ENCODE assay signal across 13 mouse cellular contexts in the genomic region with DNA sequence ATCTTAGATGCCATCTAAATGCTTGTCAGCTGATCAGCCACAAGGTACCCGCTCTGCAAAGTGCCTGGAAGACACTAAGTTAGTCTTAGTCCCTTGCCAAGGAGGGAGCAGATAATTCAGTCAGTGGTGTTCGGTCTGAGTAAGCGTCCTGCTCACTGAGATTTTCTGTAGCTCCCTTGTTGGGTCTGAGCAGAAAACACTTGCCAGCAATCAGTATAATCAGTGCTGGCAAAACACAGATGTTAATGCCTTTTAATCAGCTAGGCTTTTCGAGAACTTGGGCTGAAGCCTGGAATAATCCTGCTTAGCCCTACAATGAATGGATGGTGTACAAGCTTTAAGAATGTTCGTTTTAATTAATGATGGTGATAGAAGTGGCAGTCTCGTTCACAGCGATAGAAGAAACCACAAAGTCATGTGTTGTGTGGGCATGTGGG.
DNase-seq lines count a peak whose midpoint lies in the region; ATAC-seq lines count a peak whose summit lies in the region.
"Had no signal": no experiment of that assay in that cellular context is flagged by ENCODE, and none has a peak within 500 bp of the region (broad histone marks: within the 10 kb centered on the region; RNA-seq: fewer than 3 reads in every experiment).

No protein-coding gene starts in this region.

- H3K9ac ChIP-seq in heart, embryonic 11.5 days (ENCODE audit: low read depth, low read length): no peak overlapping the region
- H3K9ac ChIP-seq in neural tube, embryonic 13.5 days: no peak overlapping the region

- H3K4me1 ChIP-seq in heart, embryonic 11.5 days (ENCODE audit: control insufficient read depth, insufficient read depth, low read length): peaks cover 9% of the 10 kb centered on the region; the same call in 1 of the 2 replicates
- peaks cover 11% of the 10 kb centered on the region for H3K4me1 ChIP-seq in heart, embryonic 10.5 days
- H3K4me1 ChIP-seq in neural tube, embryonic 13.5 days (replicated peaks): peaks cover 17% of the 10 kb centered on the region

- no peaks in the 10 kb centered on the region for H3K27me3 ChIP-seq in heart, embryonic 11.5 days (ENCODE audit: control insufficient read depth, insufficient read depth, low read length)
- no peaks in the 10 kb centered on the region for H3K27me3 ChIP-seq in heart, embryonic 10.5 days (ENCODE audit: insufficient read depth, poor library complexity, severe bottlenecking)
- H3K27me3 ChIP-seq in neural tube, embryonic 13.5 days: no peaks in the 10 kb centered on the region
- H3K27me3 ChIP-seq: CH12.LX had no signal

- H3K4me2 ChIP-seq in heart, embryonic 11.5 days: peak overlapping the region; percentile 4; the same call in 1 of the 2 replicates
- no peak overlapping the region for H3K4me2 ChIP-seq in neural tube, embryonic 13.5 days

- H3K36me3 ChIP-seq in heart, embryonic 11.5 days (ENCODE audit: control insufficient read depth, insufficient read depth, low read length): no peaks in the 10 kb centered on the region
- H3K36me3 ChIP-seq in heart, embryonic 10.5 days: no peaks in the 10 kb centered on the region
- H3K36me3 ChIP-seq in neural tube, embryonic 13.5 days: no peaks in the 10 kb centered on the region

- no peak overlapping the region for H3K4me3 ChIP-seq in heart, embryonic 11.5 days (ENCODE audit: low read depth, low read length)
- no peak overlapping the region for H3K4me3 ChIP-seq in heart, embryonic 10.5 days
- H3K4me3 ChIP-seq in neural tube, embryonic 13.5 days: no peak overlapping the region

- 24% methylated on average over 7 of the region's 7 CpGs for WGBS in heart, embryonic 11.5 days (ENCODE audit: insufficient replicate concordance)
- 25% methylated on average over 7 of the region's 7 CpGs for WGBS in heart, embryonic 10.5 days
- 35% methylated on average over 7 of the region's 7 CpGs for WGBS in neural tube, embryonic 13.5 days

- 0 out of 2 replicates have a peak overlapping the region, but pooled peaks have one; percentile 10 for H3K27ac ChIP-seq in heart, embryonic 11.5 days (ENCODE audit: low read depth, low read length)
- no peak overlapping the region for H3K27ac ChIP-seq in heart, embryonic 10.5 days
- peak overlapping the region; percentile 14; the same call in 1 of the 2 replicates for H3K27ac ChIP-seq in neural tube, embryonic 13.5 days (replicated peaks)

- H3K9me3 ChIP-seq in heart, embryonic 11.5 days (replicated peaks; ENCODE audit: control insufficient read depth, low read length): no peaks in the 10 kb centered on the region
- H3K9me3 ChIP-seq in heart, embryonic 10.5 days: no peaks in the 10 kb centered on the region
- no peaks in the 10 kb centered on the region for H3K9me3 ChIP-seq in neural tube, embryonic 13.5 days

- no peak for DNase-seq in heart, embryonic 10.5 days (ENCODE audit: low spot score)
- peak; percentile 69 for DNase-seq in fibroblast of lung, adult 2 months (ENCODE audit: low read depth)
- peak; percentile 19 to 24 for DNase-seq in layer of hippocampus, adult 18-20 months (ENCODE audit: low spot score in 2 of 2)
- no peak for DNase-seq in urinary bladder, postnatal 10 days (ENCODE audit: low spot score)
- no peak for DNase-seq in left cerebral cortex, adult 8-10 months (ENCODE audit: low spot score in 2 of 2)
- no peak for DNase-seq in ovary, postnatal 36 days (ENCODE audit: low spot score)
- DNase-seq: cerebellum, adult 9-11 months; kidney, postnatal 14 days; thymus, adult 2 months had no signal

- ATAC-seq in heart, embryonic 11.5 days (replicated peaks; ENCODE audit: insufficient number of reproducible peaks, low FRiP score, low TSS enrichment): 0 out of 2 replicates have a peak, but pooled peaks have one; percentile 28
- ATAC-seq in neural tube, embryonic 13.5 days (ENCODE audit: low read depth): peak; percentile 74; the same call in 1 of the 2 replicates
- ATAC-seq: activated CD4-positive, CD25-positive, alpha-beta regulatory T cell, adult 4 months had no signal

Comparison
In these comparisons a context has a peak if more than half of its experiments do, and no peak if none do; other contexts are left out.
1. DNase-seq: peak in fibroblast of lung, adult 2 months (single experiment) and layer of hippocampus, adult 18-20 months (2 of 2); none in heart, embryonic 10.5 days (single experiment), urinary bladder, postnatal 10 days (single experiment), left cerebral cortex, adult 8-10 months (0 of 2) and ovary, postnatal 36 days (single experiment).